Mouse (Mus musculus) thymus, postnatal 36 days (tissue): ENCODE results near the gene Dazap2.

Source experiments
- DNase-seq, 2 experiments: peaks; one replicate each; pipeline ENCODE4 v3.0.0; 2022; ENCODE audit warnings: mixed read lengths in 2 of 2

Dazap2 gene

DNA sequence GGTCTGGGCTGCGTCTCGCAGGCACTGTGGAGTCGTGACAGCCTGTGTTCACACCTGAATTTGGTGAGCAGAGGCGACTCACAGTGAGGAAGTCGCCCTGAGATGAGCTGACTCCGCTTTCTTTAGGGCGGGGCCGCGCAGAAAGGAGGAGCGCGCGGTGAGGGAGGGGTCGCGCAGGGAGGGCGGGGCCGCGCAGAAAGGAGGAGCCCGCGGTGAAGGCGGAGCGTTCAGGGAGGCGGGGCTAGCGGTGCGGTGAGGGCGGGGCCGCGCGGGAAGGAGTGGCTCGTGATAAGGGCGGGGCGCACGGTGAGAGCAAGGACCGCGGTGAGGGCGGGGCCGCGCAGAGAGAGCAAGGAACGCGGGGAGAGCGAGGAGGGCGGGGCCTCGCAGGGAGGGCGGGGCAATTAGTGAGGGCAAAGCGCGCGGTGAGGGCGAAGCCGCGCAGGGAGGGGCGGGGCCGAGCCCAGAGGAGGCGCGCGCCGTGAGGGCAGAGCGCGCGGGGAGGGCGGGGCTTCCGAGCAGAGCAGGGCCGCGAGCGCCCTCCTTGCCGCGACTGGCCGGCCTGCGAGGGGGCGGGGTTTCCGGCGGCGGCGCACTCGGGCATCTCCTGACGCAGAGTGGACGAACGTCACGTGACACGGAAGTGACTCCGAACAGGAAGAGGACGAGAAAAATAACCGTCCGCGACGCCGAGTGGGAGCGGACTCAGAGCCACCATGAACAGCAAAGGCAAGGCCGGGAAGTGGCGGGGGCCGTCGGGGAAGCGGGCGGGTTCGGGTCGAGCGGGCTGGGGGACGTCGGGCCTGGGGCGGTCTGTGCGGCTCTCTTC is at the start of gene Dazap2:
Gene Dazap2 (plus strand): TSS at position 354 of the 829 bp plus-strand sequence.
- DNase-seq, result peak; percentile 99 to 100

DNA sequence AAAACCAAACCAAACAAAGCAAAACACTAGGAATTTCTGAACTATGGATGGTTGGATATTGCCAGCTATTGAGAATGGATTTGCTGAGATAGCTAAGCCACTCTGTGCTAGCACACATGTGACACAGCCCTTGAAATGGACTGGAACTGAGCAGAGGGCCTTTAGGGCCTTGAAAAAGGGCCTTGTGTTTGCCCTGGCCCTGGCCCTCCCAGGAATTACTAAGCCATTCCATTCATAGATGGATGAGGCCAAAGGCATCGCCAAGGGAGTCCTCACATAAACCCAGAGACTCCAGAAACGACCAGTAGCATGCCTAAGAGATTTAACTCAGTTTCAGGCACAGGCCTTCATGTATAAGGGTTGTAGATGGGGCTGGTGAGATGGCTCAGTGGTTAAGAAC is 48.6 kb upstream of the Dazap2 start:
- no peak for DNase-seq

DNA sequence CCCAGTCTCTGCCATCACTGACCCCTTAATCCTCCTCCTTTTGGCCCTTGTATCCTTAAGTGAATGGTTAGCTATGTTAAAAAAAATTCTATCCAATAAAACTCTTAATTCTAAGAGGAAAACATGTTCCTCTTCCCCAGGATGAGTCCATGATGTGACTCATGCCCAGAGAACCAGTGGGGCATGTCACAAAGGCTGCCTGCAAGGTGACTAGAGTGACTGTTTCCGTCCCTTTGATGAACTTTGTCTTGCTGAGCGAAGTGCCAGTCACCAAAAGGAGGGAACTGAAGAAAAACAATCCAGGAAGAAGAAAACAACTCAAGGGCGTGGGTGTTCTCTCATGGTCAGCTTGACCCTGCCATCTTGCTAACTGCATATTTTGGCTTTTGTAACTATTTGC is 45.9 kb upstream of the Dazap2 start:
- DNase-seq, result no peak

DNA sequence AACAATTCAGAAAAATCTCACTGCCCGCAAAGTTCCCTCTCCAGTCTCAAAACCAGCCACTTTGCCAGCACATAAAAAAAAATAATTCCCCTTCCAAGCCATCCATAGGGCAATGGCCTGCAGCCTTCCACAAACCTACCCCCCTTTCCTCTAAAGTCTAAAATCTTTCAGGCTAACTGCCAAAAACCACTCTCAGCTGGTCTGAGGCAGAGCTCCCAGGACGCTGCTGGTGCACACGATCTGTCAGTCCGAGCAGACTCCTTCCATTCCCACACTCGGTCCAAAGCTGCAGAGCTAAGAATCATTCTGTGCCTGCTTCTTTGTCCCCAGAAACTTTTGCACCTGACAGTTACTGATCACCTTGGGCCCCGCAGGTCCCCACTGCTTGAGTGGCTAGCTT is 41.2 kb upstream of the Dazap2 start:
- DNase-seq, result no peak

DNA sequence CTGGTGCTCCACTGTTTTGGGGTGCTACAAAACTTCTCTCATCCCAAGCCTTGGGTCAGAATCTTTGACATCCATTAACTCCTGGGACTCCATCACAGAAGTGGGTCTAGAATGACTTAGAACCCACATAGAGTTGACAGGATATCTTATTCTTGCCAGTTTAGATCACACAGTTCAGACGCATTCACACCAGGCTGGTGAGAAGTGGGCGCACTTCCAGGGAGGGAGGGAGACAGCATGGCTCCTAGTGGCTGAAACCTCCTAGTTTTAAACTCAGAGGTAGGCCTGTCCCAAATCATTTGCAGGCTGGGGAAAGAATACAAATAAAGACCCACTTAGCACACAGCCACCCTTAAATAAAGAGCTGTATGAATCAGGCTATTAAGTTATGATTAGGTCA is 40.8 kb upstream of the Dazap2 start:
- DNase-seq, result no peak

DNA sequence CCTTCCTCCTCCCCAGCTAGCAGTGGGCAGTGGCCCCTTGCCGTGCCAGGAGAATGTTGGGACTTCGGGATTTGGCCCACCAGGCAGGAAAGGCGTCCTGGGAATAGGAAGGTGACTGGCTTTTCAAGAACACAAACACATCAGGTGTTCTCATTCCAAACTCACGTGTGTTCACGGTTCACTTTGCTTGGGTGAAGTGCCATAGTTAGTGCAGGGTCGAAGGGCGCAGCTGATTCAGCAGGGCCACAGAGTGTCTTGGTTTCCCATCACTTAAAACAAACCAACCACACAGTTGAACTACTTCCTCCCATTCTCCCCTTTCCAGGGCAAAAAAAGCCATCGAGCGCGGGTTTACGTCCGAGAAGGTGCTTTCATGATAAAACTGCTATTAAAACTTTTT is 39.8 kb upstream of the Dazap2 start:
- DNase-seq, result no peak

DNA sequence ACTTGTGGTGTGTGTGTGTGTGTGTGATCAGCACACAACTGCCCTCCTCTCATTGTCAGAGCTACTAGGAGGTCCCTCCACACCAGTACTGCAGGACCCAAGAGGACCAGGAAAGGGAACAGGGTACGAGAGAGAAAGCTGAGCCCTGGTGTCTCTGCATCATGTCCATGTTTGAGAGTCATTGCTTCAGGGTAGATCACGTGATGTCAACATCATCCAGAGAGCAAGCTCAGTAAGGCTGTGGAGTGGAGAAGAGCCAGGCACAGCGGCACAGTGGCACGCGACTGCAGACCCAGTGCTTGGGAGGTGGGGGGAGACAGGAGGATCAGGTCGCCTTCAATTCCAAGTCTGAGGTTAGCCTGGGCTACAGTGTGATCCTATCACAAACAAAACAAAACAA is 38.8 kb upstream of the Dazap2 start:
- DNase-seq, result no peak

DNA sequence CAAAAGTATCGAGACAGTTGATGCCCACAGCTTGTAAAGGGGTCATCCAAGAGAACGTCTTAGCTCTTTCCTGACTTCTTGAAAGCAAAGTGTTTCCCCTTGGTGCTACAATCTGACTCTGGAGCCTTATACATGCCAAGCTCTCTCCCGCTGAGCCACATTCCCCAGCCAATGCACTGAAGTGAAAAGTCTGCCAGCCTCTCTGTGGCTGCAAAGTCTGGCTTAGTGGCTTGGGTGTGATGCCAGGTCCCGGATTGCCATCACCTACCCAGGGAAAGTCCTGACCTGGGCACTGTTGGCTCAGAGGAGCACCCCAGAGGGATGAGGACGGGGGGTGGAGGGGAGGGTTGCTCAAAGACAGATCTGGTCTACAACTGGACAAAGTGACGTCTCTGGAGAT is 38.3 kb upstream of the Dazap2 start:
- no peak for DNase-seq

DNA sequence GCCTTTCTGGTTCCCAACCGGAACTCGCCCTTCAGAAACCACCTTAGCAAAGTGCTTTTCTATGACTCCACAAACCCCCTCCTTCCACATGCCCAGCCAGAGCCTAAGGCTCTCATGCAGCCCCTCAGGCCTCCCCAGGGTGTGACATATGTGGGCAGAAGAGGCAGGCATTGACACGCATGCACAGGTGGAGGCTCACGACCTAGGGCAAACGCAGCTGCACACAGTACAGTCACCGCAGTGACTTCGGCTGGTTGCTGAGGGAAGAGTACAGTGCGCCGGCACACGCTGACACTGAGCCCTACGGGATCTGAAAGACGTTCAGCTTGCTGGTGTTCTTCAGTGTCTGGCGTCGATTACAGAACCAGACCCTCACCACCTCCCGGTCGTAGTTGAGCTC is 37.2 kb upstream of the Dazap2 start:
- DNase-seq, result no peak

DNA sequence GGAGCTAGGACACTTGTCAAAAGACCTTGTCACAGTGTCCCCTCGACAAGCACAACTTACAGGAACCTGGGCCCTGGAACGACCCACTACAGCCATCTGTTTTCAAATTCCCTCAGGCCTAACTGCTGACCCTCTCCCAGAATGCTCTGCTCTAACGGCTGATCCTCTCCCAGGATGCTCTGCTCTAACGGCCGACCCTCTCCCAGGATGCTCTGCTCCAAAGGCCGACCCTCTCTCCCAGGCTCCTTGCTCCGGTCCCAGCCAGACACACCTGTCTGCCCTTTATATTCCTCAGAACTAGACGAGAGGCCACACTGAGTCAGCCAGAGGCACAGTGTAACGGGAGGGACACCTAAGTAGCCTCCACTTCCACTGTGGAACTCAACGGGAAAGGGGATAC is 35.0 kb upstream of the Dazap2 start:
- no peak for DNase-seq

DNA sequence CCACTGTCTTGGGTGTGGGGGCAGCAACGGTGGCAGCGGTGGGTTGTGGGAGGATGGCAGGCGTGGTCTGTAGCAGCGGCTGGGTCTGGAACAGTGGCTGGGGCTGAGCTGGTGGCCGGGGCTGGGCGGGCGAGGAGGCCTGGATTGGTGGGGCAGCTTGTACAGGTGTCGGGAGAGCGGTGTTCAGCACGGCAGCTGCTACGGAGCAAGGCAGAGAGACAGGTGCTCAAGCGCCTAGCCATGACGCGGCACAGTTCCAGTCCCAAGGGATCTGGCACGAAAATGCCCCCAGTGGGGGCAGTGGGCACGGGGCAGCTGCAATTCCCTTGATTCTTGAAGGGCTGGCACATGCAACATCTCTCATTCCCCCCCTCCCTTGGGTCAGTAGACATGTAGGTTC is 29.2 kb upstream of the Dazap2 start:
- no peak for DNase-seq

DNA sequence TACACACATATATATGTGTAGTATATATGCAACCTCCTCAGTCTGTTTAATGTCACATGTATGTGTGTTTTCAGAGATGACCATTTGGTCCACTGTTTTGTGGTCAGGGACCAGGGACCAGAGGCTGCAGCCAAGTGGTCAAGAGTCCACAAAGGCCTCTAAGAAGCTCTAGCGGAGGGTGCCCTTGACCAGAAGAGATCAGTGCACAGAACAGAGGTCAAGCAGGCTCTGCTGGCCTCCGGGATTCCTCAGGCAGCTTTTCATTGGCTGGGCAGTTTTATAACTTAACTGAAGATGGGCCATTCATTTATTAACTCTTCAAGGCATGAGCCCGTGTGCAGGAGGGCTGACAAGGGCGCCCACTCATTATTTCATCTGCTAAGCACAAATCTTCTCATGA is 28.0 kb upstream of the Dazap2 start:
- DNase-seq, result no peak

DNA sequence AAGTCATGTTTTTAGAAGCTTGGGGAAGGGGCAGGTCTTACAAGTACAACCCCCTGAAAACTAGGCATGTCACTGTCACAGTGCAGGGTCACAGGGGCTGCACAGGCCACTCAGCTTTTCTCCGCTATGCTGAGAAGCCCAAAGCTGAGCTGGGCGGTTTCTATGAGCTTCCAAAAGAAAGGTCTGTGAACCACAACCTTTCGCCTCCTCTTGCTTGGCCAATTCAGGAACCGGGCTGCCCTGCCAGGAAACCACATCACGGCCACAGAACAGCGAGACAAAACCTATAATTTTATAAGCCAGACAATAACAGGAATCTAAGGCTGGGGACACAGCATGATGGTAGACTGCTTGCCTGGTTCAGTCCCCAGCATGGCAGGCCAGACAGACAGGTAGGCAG is 26.9 kb upstream of the Dazap2 start:
- DNase-seq, result no peak

DNA sequence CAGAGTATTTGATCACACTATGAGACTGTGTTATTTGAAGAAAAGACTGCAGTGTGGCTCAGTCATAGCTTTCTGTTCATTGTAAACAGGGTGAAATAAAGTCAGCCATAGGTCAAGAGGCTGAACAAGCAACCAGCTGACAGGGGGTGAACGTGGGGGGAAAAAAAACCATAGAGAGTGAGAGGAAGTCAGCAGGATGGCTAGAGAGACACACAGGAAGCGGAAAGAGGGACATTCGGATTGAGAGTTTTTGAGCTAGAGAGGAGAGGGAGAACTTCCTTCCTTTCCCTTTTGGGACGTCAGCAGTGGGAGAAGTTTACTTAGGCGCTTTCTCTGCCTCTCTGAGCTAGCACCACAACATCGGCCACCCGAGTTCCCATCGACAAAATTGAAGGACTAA is 24.7 kb upstream of the Dazap2 start:
- no peak for DNase-seq

DNA sequence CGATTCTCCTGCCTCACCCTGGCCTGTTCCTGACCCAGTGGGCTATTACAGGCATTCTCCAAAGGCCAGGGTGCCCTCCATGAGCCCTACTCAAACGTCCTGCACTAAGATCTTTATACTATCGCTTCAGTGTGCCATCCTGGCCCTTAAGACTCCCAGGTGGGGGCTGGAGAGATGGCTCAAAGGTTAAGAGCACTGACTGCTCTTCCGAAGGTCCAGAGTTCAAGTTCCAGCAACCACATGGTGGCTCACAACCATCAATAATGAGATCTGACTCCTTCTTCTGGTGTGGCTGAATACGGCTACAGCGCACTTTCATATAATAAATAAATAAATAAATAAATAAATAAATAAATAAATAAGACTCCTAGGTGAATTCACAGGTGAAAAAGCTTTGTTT is 22.3 kb upstream of the Dazap2 start:
- DNase-seq, result no peak

DNA sequence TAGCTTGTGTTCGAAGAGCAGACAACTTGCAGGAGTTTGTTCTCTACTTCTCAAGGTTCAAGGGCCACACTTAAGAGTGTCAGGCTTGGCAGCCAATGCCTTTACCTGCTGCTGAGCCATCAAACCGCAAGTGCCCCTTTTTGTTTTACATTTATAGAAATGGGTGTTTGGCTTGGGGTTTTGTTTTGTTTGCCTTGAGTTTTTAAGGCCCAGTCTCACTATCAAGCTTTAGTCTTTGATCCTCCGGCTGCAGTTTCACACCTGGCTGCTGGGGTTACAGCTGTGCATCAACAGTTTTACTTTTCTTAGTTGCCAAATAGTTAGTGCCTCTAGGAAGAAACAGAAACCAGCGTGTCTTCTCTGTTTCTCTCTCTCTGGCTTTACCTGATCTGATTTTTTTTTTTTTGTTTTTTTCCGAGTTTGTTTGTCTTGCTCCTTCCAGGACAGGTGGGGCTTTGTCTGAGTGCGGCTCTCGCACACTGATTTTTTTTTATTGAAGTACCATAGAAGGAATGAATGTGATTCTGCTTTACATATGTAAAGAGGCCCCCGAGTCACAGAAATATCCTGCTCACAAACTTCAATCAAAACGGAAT is 16.8 kb upstream of the Dazap2 start:
- peak; percentile 42 to 57 for DNase-seq

DNA sequence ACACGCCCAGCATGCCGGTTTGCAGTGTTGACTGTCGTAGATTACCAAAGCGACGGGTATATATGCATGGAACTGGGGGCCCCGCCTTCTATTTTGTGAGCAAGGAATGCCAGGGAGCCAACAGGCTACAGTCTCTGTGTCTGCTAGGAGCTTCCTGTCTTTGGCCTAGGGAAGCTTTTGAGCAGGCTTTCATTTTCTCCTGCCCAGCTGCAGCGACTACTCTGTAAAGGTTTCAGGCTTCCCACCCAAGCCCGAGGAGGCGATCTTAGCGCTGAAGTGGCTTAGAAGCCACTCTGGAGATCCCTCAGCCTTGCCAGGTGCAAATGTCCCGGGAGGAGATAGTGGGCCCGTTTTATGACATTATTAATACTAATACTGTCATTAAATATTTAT is 16.3 kb upstream of the Dazap2 start:
- DNase-seq, result peak; percentile 40 to 53

DNA sequence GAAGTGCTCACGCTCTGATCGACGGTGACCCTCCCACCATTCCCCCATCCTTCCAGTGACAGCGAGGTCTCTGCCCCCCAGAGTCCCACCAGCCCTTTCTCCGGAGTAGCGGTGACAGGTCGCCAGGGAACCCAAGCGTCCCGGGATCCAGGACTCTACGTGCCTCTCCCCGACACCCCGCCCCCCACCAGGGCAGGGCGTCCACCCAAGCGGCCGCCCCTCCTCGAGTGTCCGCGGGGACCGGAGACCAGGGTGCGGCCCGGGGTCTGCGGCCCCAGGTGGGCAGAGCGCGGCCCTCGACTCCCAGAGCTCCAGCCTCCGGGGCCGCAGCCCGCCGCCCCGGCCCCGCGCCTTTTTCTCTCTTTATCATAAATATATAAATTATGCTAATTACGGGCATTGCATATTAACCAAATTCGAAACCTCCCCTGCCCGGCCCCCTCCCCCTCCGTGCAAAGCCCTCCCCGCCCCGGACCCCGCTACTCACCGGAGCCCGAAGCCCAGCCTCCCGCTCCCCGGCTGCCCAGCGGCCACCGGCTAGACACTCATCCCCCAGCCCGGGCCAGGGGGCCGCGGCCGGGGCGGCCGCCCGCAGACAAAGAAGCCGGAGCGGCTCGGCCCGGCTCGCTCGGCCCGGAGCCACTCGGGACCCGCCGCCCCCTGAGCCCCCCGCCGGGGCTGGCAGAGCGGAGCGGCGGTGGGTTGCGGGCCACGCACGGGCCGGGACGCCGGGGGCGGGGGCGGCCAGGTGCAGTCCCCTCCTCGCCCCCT is 15.7 kb upstream of the Dazap2 start, which contains the start of gene Pou6f1:
Gene Pou6f1 (minus strand): TSS at position 709 of the 771 bp plus-strand sequence.
- peak; percentile 39 to 61 for DNase-seq

DNA sequence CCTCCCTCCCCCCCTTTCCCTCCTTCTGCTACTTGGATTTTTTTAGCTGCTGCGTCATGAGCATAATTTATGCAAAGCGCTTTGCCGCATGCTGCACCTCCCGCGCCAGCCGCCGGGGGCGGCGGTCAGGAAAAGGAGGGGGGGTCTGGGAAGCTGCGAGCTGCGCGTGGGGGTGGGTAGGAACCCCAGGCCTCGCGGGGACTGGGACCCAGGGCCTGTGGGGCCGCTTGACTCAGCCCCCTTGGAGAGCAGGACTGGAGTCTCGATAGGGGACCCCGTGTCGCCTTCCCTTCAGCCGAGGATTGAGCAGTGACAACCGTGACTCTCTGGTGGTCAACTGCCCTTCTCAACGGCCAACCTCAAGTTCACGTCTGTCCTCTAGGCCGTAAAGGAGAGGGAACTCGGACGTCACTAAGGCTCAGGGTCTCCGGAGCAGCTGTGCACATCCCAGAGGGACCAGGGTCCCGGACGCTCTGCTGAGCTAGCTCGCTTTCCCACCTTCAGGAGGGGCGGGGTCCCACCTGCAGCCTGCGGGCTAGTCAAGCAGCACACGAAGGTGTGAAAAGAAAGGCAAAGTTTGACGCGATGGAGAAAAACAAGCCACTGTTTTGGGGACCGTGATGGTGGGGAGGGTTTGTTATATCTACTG is 15.0 kb upstream of the Dazap2 start:
- peak; percentile 87 to 89 for DNase-seq

DNA sequence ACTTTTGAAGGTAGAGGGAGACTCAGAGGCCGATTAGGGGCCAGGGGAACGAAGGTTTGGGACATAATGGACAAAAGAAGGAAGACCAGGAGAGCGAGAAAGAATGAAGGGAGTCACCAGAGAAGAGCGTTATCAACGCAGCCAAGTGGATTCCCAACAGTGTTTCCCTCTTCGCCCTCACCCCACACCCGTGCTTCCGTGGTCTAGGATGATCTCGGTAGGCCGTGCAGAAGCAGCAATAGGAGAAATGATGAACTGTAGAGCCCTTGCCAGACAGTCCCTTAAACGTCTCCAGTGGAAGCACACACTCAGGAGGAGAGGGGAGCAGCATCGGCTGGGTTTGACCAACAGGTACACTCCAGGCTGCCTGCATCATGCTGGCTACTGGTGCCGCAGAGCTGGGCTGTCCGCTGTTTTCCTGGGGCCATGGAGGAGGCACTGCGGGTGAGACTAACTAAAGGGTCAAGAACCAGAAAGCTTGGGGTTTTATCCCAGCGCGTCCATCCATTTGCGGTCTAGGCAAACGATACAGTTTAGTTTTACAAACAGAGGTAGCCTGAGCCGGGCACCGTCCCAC is 14.4 kb upstream of the Dazap2 start:
- DNase-seq, result no peak

DNA sequence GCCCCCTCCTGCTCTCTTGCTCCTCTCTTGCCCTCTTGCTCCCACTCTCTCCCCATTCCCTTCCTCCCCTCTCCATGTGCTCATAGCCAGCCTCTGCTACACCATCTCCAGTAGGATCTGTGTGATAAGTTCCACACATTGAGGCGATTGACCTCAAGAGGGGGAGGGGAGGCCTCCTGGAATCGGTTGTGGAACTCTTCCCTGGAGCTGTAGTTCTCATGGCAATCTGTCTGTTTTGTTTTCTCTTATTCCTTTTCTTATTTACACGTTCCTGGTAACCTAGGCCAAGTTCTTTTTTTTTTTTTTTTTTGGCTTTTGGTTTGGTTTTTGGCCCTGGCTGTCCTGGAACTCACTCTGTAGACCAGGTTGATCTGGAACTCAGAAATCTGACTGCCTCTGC is 13.5 kb upstream of the Dazap2 start:
- no peak for DNase-seq

DNA sequence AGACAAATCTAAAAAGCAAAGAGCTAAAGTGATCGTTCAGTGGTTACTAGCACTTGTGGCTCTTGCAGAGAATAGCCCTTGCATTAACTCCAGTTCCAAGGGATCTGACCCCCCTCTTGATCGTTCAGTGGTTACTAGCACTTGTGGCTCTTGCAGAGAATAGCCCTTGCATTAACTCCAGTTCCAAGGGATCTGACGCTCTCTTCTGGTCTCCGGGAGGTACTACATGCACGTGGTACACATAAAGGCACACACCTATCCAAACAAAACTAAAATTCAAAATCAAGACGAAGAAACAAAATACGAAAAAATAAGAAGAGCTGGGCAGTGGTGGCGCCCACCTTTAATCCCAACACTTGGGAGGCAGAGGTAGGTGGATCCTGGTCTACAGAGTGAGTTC is 8.5 kb upstream of the Dazap2 start:
- DNase-seq, result peak in 1 of 2 experiments; percentile 16

DNA sequence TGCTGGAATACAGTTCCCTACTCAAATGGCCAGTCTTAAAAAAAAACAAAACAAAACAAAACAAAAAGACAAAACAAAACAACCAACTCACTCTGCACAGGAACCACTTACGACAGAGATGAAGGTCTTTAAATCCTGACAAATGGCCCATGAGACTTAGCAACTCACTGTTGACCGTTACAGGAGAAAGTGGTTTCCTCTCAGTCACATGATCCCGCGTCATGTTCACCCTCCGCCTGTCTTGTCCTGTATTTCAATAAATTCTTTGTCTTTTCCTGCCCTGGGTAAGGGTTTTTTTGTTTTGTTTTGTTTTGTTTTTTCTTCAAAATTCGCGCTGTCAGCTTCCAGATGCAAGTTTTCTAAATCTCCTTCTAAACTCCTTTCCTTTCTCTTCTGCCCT is 3.2 kb upstream of the Dazap2 start:
- DNase-seq, result no peak
